Mouse (Mus musculus): Measurements from ENCODE around the gene Klf5. TPM values are rescaled to one million over a fixed set of nuclear protein-coding genes. Genes with fewer than 3 reads are reported as not detected.

Gene Klf5
- polyA plus RNA-seq, 1 experiment: not detected

GRCm38 (mm10) chr14:99336598-99336997 lies 38.1 kb downstream of the Klf5 start:
- Histone ChIP-seq H3K4me3 (ENCODE audit: insufficient read depth, low read length) (no peak overlapping the region), H3K4me1 (ENCODE audit: control insufficient read depth, insufficient read depth, low read length) (no peaks in the 10 kb centered on the region), H3K27ac (ENCODE audit: insufficient read depth, low read depth, low read length) (no peak overlapping the region)
- TF ChIP-seq CTCF (IDR thresholded peaks at IDR 0.05; ENCODE audit: low read depth, low read length) (no peak), POLR2A (IDR thresholded peaks at IDR 0.05; ENCODE audit: borderline replicate concordance, low read depth, low read length) (no peak)

- no peak overlapping the region for H3K27ac ChIP-seq (ENCODE audit: insufficient read depth, low read depth, low read length)
- H3K4me3 ChIP-seq (ENCODE audit: insufficient read depth, low read length): no peak overlapping the region
- TF ChIP-seq CTCF (IDR thresholded peaks at IDR 0.05; ENCODE audit: low read depth, low read length) (no peak), POLR2A (IDR thresholded peaks at IDR 0.05; ENCODE audit: borderline replicate concordance, low read depth, low read length) (no peak)
- H3K4me1 ChIP-seq (ENCODE audit: control insufficient read depth, insufficient read depth, low read length): no peaks in the 10 kb centered on the region
Observed at GRCm38 (mm10) chr14:99339021-99339420, 40.5 kb downstream of the Klf5 start.

GRCm38 (mm10) chr14:99339681-99340522 lies 41.4 kb downstream of the Klf5 start:
- no peak for TF ChIP-seq CTCF (IDR thresholded peaks at IDR 0.05; ENCODE audit: low read depth, low read length)
- no peak for TF ChIP-seq POLR2A (IDR thresholded peaks at IDR 0.05; ENCODE audit: borderline replicate concordance, low read depth, low read length)
- no peak overlapping the region for H3K4me3 ChIP-seq (ENCODE audit: insufficient read depth, low read length)
- no peaks in the 10 kb centered on the region for H3K4me1 ChIP-seq (ENCODE audit: control insufficient read depth, insufficient read depth, low read length)
- no peak overlapping the region for H3K27ac ChIP-seq (ENCODE audit: insufficient read depth, low read depth, low read length)

GRCm38 (mm10) chr14:99340703-99341102 lies 42.2 kb downstream of the Klf5 start:
- no peak for TF ChIP-seq POLR2A (IDR thresholded peaks at IDR 0.05; ENCODE audit: borderline replicate concordance, low read depth, low read length)
- TF ChIP-seq CTCF (IDR thresholded peaks at IDR 0.05; ENCODE audit: low read depth, low read length): no peak
- Histone ChIP-seq H3K27ac (ENCODE audit: insufficient read depth, low read depth, low read length) (no peak overlapping the region), H3K4me3 (ENCODE audit: insufficient read depth, low read length) (no peak overlapping the region), H3K4me1 (ENCODE audit: control insufficient read depth, insufficient read depth, low read length) (no peaks in the 10 kb centered on the region)

- Histone ChIP-seq H3K4me3 (ENCODE audit: insufficient read depth, low read length) (no peak overlapping the region), H3K27ac (ENCODE audit: insufficient read depth, low read depth, low read length) (no peak overlapping the region), H3K4me1 (ENCODE audit: control insufficient read depth, insufficient read depth, low read length) (no peaks in the 10 kb centered on the region)
- TF ChIP-seq POLR2A (IDR thresholded peaks at IDR 0.05; ENCODE audit: borderline replicate concordance, low read depth, low read length) (no peak), CTCF (IDR thresholded peaks at IDR 0.05; ENCODE audit: low read depth, low read length) (no peak)
Observed at GRCm38 (mm10) chr14:99348175-99348764, 49.8 kb downstream of the Klf5 start.

- TF ChIP-seq CTCF (IDR thresholded peaks at IDR 0.05; ENCODE audit: low read depth, low read length): no peak
- H3K4me3 ChIP-seq (ENCODE audit: insufficient read depth, low read length): no peak overlapping the region
- H3K4me1 ChIP-seq (ENCODE audit: control insufficient read depth, insufficient read depth, low read length): no peaks in the 10 kb centered on the region
- H3K27ac ChIP-seq (ENCODE audit: insufficient read depth, low read depth, low read length): no peak overlapping the region
Observed at GRCm38 (mm10) chr14:99349606-99350005, 51.1 kb downstream of the Klf5 start.

- Histone ChIP-seq H3K4me1 (ENCODE audit: control insufficient read depth, insufficient read depth, low read length) (no peaks in the 10 kb centered on the region), H3K27ac (ENCODE audit: insufficient read depth, low read depth, low read length) (no peak overlapping the region), H3K4me3 (ENCODE audit: insufficient read depth, low read length) (no peak overlapping the region)
- TF ChIP-seq POLR2A (IDR thresholded peaks at IDR 0.05; ENCODE audit: borderline replicate concordance, low read depth, low read length) (no peak), CTCF (IDR thresholded peaks at IDR 0.05; ENCODE audit: low read depth, low read length) (no peak)
Observed at GRCm38 (mm10) chr14:99352989-99353388, 54.5 kb downstream of the Klf5 start.

GRCm38 (mm10) chr14:99354046-99354445 lies 55.6 kb downstream of the Klf5 start:
- TF ChIP-seq CTCF (IDR thresholded peaks at IDR 0.05; ENCODE audit: low read depth, low read length): no peak
- no peak for TF ChIP-seq POLR2A (IDR thresholded peaks at IDR 0.05; ENCODE audit: borderline replicate concordance, low read depth, low read length)
- no peak overlapping the region for H3K4me3 ChIP-seq (ENCODE audit: insufficient read depth, low read length)
- no peaks in the 10 kb centered on the region for H3K4me1 ChIP-seq (ENCODE audit: control insufficient read depth, insufficient read depth, low read length)
- H3K27ac ChIP-seq (ENCODE audit: insufficient read depth, low read depth, low read length): no peak overlapping the region

- Histone ChIP-seq H3K4me3 (ENCODE audit: insufficient read depth, low read length) (no peak overlapping the region), H3K4me1 (ENCODE audit: control insufficient read depth, insufficient read depth, low read length) (no peaks in the 10 kb centered on the region), H3K27ac (ENCODE audit: insufficient read depth, low read depth, low read length) (no peak overlapping the region)
- TF ChIP-seq CTCF (IDR thresholded peaks at IDR 0.05; ENCODE audit: low read depth, low read length): no peak
Observed at GRCm38 (mm10) chr14:99354761-99355609, 56.5 kb downstream of the Klf5 start.

- Histone ChIP-seq H3K27ac (ENCODE audit: insufficient read depth, low read depth, low read length) (no peak overlapping the region), H3K4me3 (ENCODE audit: insufficient read depth, low read length) (no peak overlapping the region), H3K4me1 (ENCODE audit: control insufficient read depth, insufficient read depth, low read length) (no peaks in the 10 kb centered on the region)
- TF ChIP-seq POLR2A (IDR thresholded peaks at IDR 0.05; ENCODE audit: borderline replicate concordance, low read depth, low read length) (no peak), CTCF (IDR thresholded peaks at IDR 0.05; ENCODE audit: low read depth, low read length) (no peak)
Observed at GRCm38 (mm10) chr14:99355610-99355870, 57.0 kb downstream of the Klf5 start.
